Mouse (Mus musculus): Measurements from ENCODE around the gene Kif18a. TPM values are rescaled to one million over a fixed set of nuclear protein-coding genes. Genes with fewer than 3 reads are reported as not detected.

Gene Kif18a
- polyA plus RNA-seq, 1 experiment from 2014 or later = 9.4 TPM

GRCm38 (mm10) chr2:109374881-109375280 lies 94.3 kb downstream of the Kif18a start:
- H3K9ac ChIP-seq = no peak overlapping the region
- no peaks in the 10 kb centered on the region for H3K27me3 ChIP-seq
- H3K4me2 ChIP-seq = no peak overlapping the region
- no peak overlapping the region for H3K4me3 ChIP-seq
- H3K4me1 ChIP-seq (replicated peaks) = no peaks in the 10 kb centered on the region
- no peaks in the 10 kb centered on the region for H3K9me3 ChIP-seq (replicated peaks)
- WGBS = 47% methylated on average over 2 of the region's 2 CpGs
- no peak for ATAC-seq (replicated peaks; ENCODE audit: insufficient number of reproducible peaks, insufficient read depth, low FRiP score, low read depth)
- H3K27ac ChIP-seq = no peak overlapping the region
- H3K36me3 ChIP-seq = no peaks in the 10 kb centered on the region

- no peak overlapping the region for H3K27ac ChIP-seq
- no peak for ATAC-seq (replicated peaks; ENCODE audit: insufficient number of reproducible peaks, insufficient read depth, low FRiP score, low read depth)
- no peak overlapping the region for H3K4me3 ChIP-seq
- no peaks in the 10 kb centered on the region for H3K36me3 ChIP-seq
- no peak overlapping the region for H3K4me2 ChIP-seq
- 61% methylated on average over 1 of the region's 1 CpGs for WGBS
- no peaks in the 10 kb centered on the region for H3K4me1 ChIP-seq (replicated peaks)
- no peaks in the 10 kb centered on the region for H3K27me3 ChIP-seq
- H3K9ac ChIP-seq = no peak overlapping the region
- H3K9me3 ChIP-seq (replicated peaks) = no peaks in the 10 kb centered on the region
These were observed 103.5 kb downstream of the Kif18a start for GRCm38 (mm10) chr2:109384019-109384418.

- H3K4me1 ChIP-seq (replicated peaks) = no peaks in the 10 kb centered on the region
- H3K9ac ChIP-seq = no peak overlapping the region
- H3K27ac ChIP-seq = no peak overlapping the region
- H3K4me3 ChIP-seq = no peak overlapping the region
- 52% methylated on average over 1 of the region's 1 CpGs for WGBS
- no peak overlapping the region for H3K4me2 ChIP-seq
- ATAC-seq (replicated peaks; ENCODE audit: insufficient number of reproducible peaks, insufficient read depth, low FRiP score, low read depth) = no peak
- no peaks in the 10 kb centered on the region for H3K9me3 ChIP-seq (replicated peaks)
- H3K27me3 ChIP-seq = no peaks in the 10 kb centered on the region
- no peaks in the 10 kb centered on the region for H3K36me3 ChIP-seq
These were observed 105.7 kb downstream of the Kif18a start for GRCm38 (mm10) chr2:109386211-109386610.

GRCm38 (mm10) chr2:109388733-109389132 lies 108.2 kb downstream of the Kif18a start:
- no peak for ATAC-seq (replicated peaks; ENCODE audit: insufficient number of reproducible peaks, insufficient read depth, low FRiP score, low read depth)
- Histone ChIP-seq H3K36me3 (no peaks in the 10 kb centered on the region), H3K9ac (no peak overlapping the region), H3K4me2 (no peak overlapping the region), H3K9me3 (replicated peaks) (no peaks in the 10 kb centered on the region), H3K27me3 (no peaks in the 10 kb centered on the region), H3K4me1 (replicated peaks) (no peaks in the 10 kb centered on the region), H3K4me3 (no peak overlapping the region), H3K27ac (no peak overlapping the region)
- 58% methylated on average over 5 of the region's 5 CpGs for WGBS

GRCm38 (mm10) chr2:109389977-109390376 lies 109.4 kb downstream of the Kif18a start:
- no peaks in the 10 kb centered on the region for H3K27me3 ChIP-seq
- H3K27ac ChIP-seq = no peak overlapping the region
- H3K4me3 ChIP-seq = no peak overlapping the region
- no peak overlapping the region for H3K4me2 ChIP-seq
- no peak for ATAC-seq (replicated peaks; ENCODE audit: insufficient number of reproducible peaks, insufficient read depth, low FRiP score, low read depth)
- 23% methylated on average over 1 of the region's 1 CpGs for WGBS
- H3K4me1 ChIP-seq (replicated peaks) = no peaks in the 10 kb centered on the region
- no peak overlapping the region for H3K9ac ChIP-seq
- no peaks in the 10 kb centered on the region for H3K9me3 ChIP-seq (replicated peaks)
- H3K36me3 ChIP-seq = no peaks in the 10 kb centered on the region

Other genes with a start within 250 kb of the Kif18a start
- 15.7 and 16.5 TPM in 2 replicates for gene Mettl15, start within 50 bp of the Kif18a start, polyA plus RNA-seq (2015; fragmentation: Nextera tagmentation; extraction: Ambion mirVana)